Mouse (Mus musculus) kidney, embryonic 16.5 days (tissue): ENCODE measurements around the gene Slc9a9. TPM values are rescaled to one million over a fixed set of nuclear protein-coding genes. Genes with fewer than 3 reads are reported as not detected.
A peak's percentile ranks its signal among the peaks of the same experiment; 100 is the strongest.

Source experiments
- ATAC-seq: fragments of 200-750 bp; cut with Nextera tagmentation; 2 replicates; pipeline ENCODE4 v1.8.0; 2017; ENCODE audit warnings: moderate TSS enrichment; ENCODE audit not compliant: low FRiP score, low TSS enrichment
- H3K27ac ChIP-seq: fragments of 300-500 bp; sonication (generic); 2 replicates; pipeline ENCODE4 v1.5.1; 2014; ENCODE audit warnings: low read length
- H3K27me3 ChIP-seq: fragments of 300-500 bp; sonication (generic); 2 replicates; pipeline ENCODE4 v1.6.1; 2014; ENCODE audit warnings: low read length, control low read depth, mixed read lengths; ENCODE audit not compliant: insufficient read depth
- H3K36me3 ChIP-seq: fragments of 300-500 bp; sonication (generic); 2 replicates; pipeline ENCODE4 v1.6.1; 2014; ENCODE audit warnings: low read length, control low read depth, mixed read lengths; ENCODE audit not compliant: insufficient read depth
- H3K4me1 ChIP-seq: fragments of 300-500 bp; sonication (generic); 2 replicates; pipeline ENCODE4 v1.6.1; 2014; ENCODE audit warnings: low read length, control low read depth, mixed read lengths; ENCODE audit not compliant: insufficient read depth
- H3K4me2 ChIP-seq: fragments of 300-500 bp; sonication (generic); replicated peaks from 2 replicates; pipeline ENCODE4 v1.6.1; 2014; ENCODE audit warnings: low read depth, low read length
- H3K4me3 ChIP-seq: fragments of 300-500 bp; sonication (generic); 2 replicates; pipeline ENCODE4 v1.5.1; 2014; ENCODE audit warnings: mild to moderate bottlenecking, low read length
- H3K9ac ChIP-seq: fragments of 300-500 bp; sonication (generic); replicated peaks from 2 replicates; pipeline ENCODE4 v1.6.1; 2014; ENCODE audit warnings: low read length
- H3K9me3 ChIP-seq: fragments of 300-500 bp; sonication (generic); 2 replicates; pipeline ENCODE4 v1.6.1; 2016; ENCODE audit warnings: low read length, control low read depth
- WGBS: fragments of 180-500 bp; shearing (Covaris S2); extraction: QIAGEN DNeasy Blood & Tissue Kit; methylation state at CpG from one replicate; pipeline ENCODE4 v1.1.7; 2014; 5-methylcytosine and 5-hydroxymethylcytosine counted together
- polyA plus RNA-seq: library from polyadenylated mRNA; unstranded; fragments of >200 nt; fragmentation: Nextera tagmentation; extraction: Ambion mirVana; gene quantifications from 2 replicates; pipeline ENCODE4 v1.2.1, GENCODE M21; 2015

The Slc9a9 gene
- polyA plus RNA-seq, 1 experiment from 2014 or later: 4.3 TPM

- 95% methylated on average over 4 of the region's 4 CpGs for WGBS
- ATAC-seq: no peak
- Histone ChIP-seq H3K4me1 (0 out of 2 replicates have a peak, but pooled peaks cover 5% of the 10 kb centered on the region), H3K9ac (no peak overlapping the region), H3K9me3 (no peaks in the 10 kb centered on the region), H3K4me2 (no peak overlapping the region), H3K4me3 (no peak overlapping the region), H3K27ac (no peak overlapping the region), H3K36me3 (no peaks in the 10 kb centered on the region), H3K27me3 (no peaks in the 10 kb centered on the region)
These were observed 418.5 kb downstream of the Slc9a9 start for GRCm38 (mm10) chr9:95088221-95088620.

GRCm38 (mm10) chr9:95089050-95089449 is 419.3 kb downstream of the Slc9a9 start:
- Histone ChIP-seq H3K27ac (no peak overlapping the region), H3K9ac (no peak overlapping the region), H3K4me2 (no peak overlapping the region), H3K9me3 (no peaks in the 10 kb centered on the region), H3K27me3 (no peaks in the 10 kb centered on the region), H3K36me3 (no peaks in the 10 kb centered on the region), H3K4me3 (no peak overlapping the region), H3K4me1 (0 out of 2 replicates have a peak, but pooled peaks cover 5% of the 10 kb centered on the region)
- 55% methylated on average over 6 of the region's 6 CpGs for WGBS
- peak; percentile 78; the same call in 1 of the 2 replicates for ATAC-seq

- Histone ChIP-seq H3K9ac (no peak overlapping the region), H3K4me2 (no peak overlapping the region), H3K27ac (no peak overlapping the region), H3K27me3 (no peaks in the 10 kb centered on the region), H3K4me3 (no peak overlapping the region), H3K36me3 (no peaks in the 10 kb centered on the region), H3K4me1 (no peaks in the 10 kb centered on the region), H3K9me3 (no peaks in the 10 kb centered on the region)
- ATAC-seq: no peak
- WGBS: 87% methylated on average over 3 of the region's 3 CpGs
These were observed 426.8 kb downstream of the Slc9a9 start for GRCm38 (mm10) chr9:95096486-95096885.

GRCm38 (mm10) chr9:95105768-95106167 is 436.1 kb downstream of the Slc9a9 start:
- H3K9me3 ChIP-seq: no peaks in the 10 kb centered on the region
- no peaks in the 10 kb centered on the region for H3K4me1 ChIP-seq
- 88% methylated on average over 6 of the region's 6 CpGs for WGBS
- no peaks in the 10 kb centered on the region for H3K27me3 ChIP-seq
- no peak for ATAC-seq
- no peak overlapping the region for H3K4me2 ChIP-seq
- no peaks in the 10 kb centered on the region for H3K36me3 ChIP-seq
- no peak overlapping the region for H3K27ac ChIP-seq
- no peak overlapping the region for H3K4me3 ChIP-seq
- H3K9ac ChIP-seq: no peak overlapping the region

GRCm38 (mm10) chr9:95109799-95110198 is 440.1 kb downstream of the Slc9a9 start:
- Histone ChIP-seq H3K4me3 (no peak overlapping the region), H3K27me3 (no peaks in the 10 kb centered on the region), H3K9me3 (no peaks in the 10 kb centered on the region), H3K27ac (no peak overlapping the region), H3K9ac (no peak overlapping the region), H3K4me1 (no peaks in the 10 kb centered on the region), H3K4me2 (no peak overlapping the region), H3K36me3 (no peaks in the 10 kb centered on the region)
- ATAC-seq: no peak

GRCm38 (mm10) chr9:95110768-95111167 is 441.1 kb downstream of the Slc9a9 start:
- H3K36me3 ChIP-seq: no peaks in the 10 kb centered on the region
- no peaks in the 10 kb centered on the region for H3K4me1 ChIP-seq
- H3K9ac ChIP-seq: no peak overlapping the region
- H3K4me2 ChIP-seq: no peak overlapping the region
- 72% methylated on average over 5 of the region's 5 CpGs for WGBS
- H3K27me3 ChIP-seq: no peaks in the 10 kb centered on the region
- no peak overlapping the region for H3K4me3 ChIP-seq
- H3K9me3 ChIP-seq: no peaks in the 10 kb centered on the region
- no peak for ATAC-seq
- no peak overlapping the region for H3K27ac ChIP-seq

GRCm38 (mm10) chr9:95111732-95112131 is 442.0 kb downstream of the Slc9a9 start:
- no peak overlapping the region for H3K27ac ChIP-seq
- no peak overlapping the region for H3K9ac ChIP-seq

GRCm38 (mm10) chr9:95113157-95114135 is 443.7 kb downstream of the Slc9a9 start:
- Histone ChIP-seq H3K4me3 (no peak overlapping the region), H3K27ac (no peak overlapping the region), H3K27me3 (no peaks in the 10 kb centered on the region), H3K36me3 (no peaks in the 10 kb centered on the region), H3K9ac (no peak overlapping the region), H3K4me1 (no peaks in the 10 kb centered on the region), H3K4me2 (no peak overlapping the region), H3K9me3 (no peaks in the 10 kb centered on the region)
- WGBS: 68% methylated on average over 12 of the region's 12 CpGs
- ATAC-seq: no peak

More at GRCm38 (mm10) chr9:95111732-95112131, 442.0 kb downstream of the Slc9a9 start:
- no peaks in the 10 kb centered on the region for H3K4me1 ChIP-seq
- ATAC-seq: no peak; the same call in 1 of the 2 replicates
- 82% methylated on average over 1 of the region's 1 CpGs for whole genome bisulfite sequencing
- no peaks in the 10 kb centered on the region for H3K27me3 ChIP-seq
- H3K36me3 ChIP-seq: no peaks in the 10 kb centered on the region
- no peak overlapping the region for H3K4me2 ChIP-seq
- no peaks in the 10 kb centered on the region for H3K9me3 ChIP-seq
- H3K4me3 ChIP-seq: no peak overlapping the region

GRCm38 (mm10) chr9:95120062-95120461 is 450.4 kb downstream of the Slc9a9 start:
- Histone ChIP-seq H3K27ac (peak overlapping the region; percentile 56; the same call in 1 of the 2 replicates), H3K27me3 (no peaks in the 10 kb centered on the region), H3K36me3 (no peaks in the 10 kb centered on the region), H3K9ac (no peak overlapping the region), H3K9me3 (no peaks in the 10 kb centered on the region), H3K4me1 (peaks cover 16% of the 10 kb centered on the region), H3K4me2 (peak overlapping the region; percentile 35; the same call in 1 of the 2 replicates), H3K4me3 (no peak overlapping the region)
- ATAC-seq: peak; percentile 44; the same call in 1 of the 2 replicates
- 50% methylated on average over 4 of the region's 4 CpGs for WGBS
